Comparison of ENCODE assay signal across 8 mouse cellular contexts in the genomic region with DNA sequence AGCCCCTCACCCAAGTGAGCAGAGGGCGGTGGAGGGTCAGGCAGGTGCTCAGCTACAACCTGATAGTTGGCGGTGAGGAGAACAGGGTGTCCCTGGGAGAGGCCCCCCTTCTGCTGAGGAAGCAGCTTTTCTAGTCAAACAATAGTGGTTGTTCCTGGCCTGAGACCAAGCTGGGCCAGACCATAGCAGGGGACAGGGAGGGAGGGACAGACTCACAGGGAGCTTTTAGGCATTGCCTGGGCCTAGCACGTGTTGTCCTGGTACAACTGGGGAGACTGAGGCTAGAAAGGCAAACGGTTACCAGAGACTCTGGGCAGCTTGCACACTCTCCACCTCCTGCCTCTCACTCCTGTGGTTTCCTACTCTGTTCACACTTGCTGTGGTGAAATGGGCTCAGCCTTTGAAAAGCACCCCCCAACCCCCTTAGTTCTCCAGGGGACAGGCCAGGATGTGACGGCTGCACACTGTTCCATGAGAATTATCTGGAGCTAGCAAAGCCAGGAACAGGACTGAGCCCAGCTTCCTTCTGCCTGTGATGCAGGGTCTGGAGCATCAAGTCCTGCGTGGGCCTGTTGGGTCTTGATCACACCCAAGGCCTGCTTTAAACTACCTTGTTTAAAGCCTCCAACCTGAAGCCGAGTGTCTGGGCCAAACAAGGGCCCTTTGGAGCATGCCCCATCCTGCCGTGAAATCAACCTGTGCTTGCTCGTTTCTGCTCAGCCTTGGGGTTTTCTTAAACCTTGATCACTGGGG. TPM values are rescaled to one million over a fixed set of nuclear protein-coding genes. Genes with fewer than 3 reads are reported as not detected.
A peak's percentile ranks its signal among the peaks of the same experiment; 100 is the strongest.
DNase-seq lines count a peak whose midpoint lies in the region; ATAC-seq and TF ChIP-seq lines count a peak whose summit lies in the region.

No protein-coding gene starts in this region.

- H3K36me3 ChIP-seq in intestine, embryonic 16.5 days (ENCODE audit: control insufficient read depth, insufficient read depth, low read length), result peaks cover 9% of the 10 kb centered on the region; the same call in 1 of the 2 replicates
- peaks cover 25% of the 10 kb centered on the region for H3K36me3 ChIP-seq in intestine, embryonic 15.5 days
- H3K36me3 ChIP-seq in embryonic facial prominence, embryonic 15.5 days, result peaks cover 46% of the 10 kb centered on the region
- H3K36me3 ChIP-seq in intestine, postnatal 0 days (ENCODE audit: control insufficient read depth, insufficient read depth), result peaks cover 43% of the 10 kb centered on the region

- 81% methylated on average over 9 of the region's 9 CpGs for WGBS in intestine, embryonic 16.5 days
- 85% methylated on average over 9 of the region's 9 CpGs for WGBS in intestine, embryonic 15.5 days
- 57% methylated on average over 9 of the region's 9 CpGs for WGBS in embryonic facial prominence, embryonic 15.5 days
- 72% methylated on average over 9 of the region's 9 CpGs for WGBS in intestine, postnatal 0 days

- no peaks in the 10 kb centered on the region for H3K27me3 ChIP-seq in intestine, embryonic 16.5 days (replicated peaks; ENCODE audit: control insufficient read depth, insufficient read depth, low read length)
- no peaks in the 10 kb centered on the region; the same call in 1 of the 2 replicates for H3K27me3 ChIP-seq in intestine, embryonic 15.5 days (replicated peaks)
- H3K27me3 ChIP-seq in embryonic facial prominence, embryonic 15.5 days, result no peaks in the 10 kb centered on the region
- H3K27me3 ChIP-seq in intestine, postnatal 0 days (replicated peaks; ENCODE audit: control insufficient read depth, insufficient read depth, low read length), result no peaks in the 10 kb centered on the region

- peak; percentile 86 for DNase-seq in lung, postnatal 25 days (ENCODE audit: low spot score)
- DNase-seq in cerebellum, postnatal 14 days, result no peak
- no peak for DNase-seq in left cerebral cortex, adult 11 months (ENCODE audit: low spot score)

- H3K4me3 ChIP-seq in intestine, embryonic 16.5 days (ENCODE audit: low read length), result no peak overlapping the region
- no peak overlapping the region for H3K4me3 ChIP-seq in intestine, embryonic 15.5 days (replicated peaks)
- H3K4me3 ChIP-seq in embryonic facial prominence, embryonic 15.5 days (replicated peaks), result no peak overlapping the region
- H3K4me3 ChIP-seq in intestine, postnatal 0 days (ENCODE audit: low read depth, low read length), result no peak overlapping the region

- H3K9me3 ChIP-seq in intestine, embryonic 16.5 days (ENCODE audit: control insufficient read depth, low read length), result no peaks in the 10 kb centered on the region
- no peaks in the 10 kb centered on the region for H3K9me3 ChIP-seq in intestine, embryonic 15.5 days
- no peaks in the 10 kb centered on the region for H3K9me3 ChIP-seq in embryonic facial prominence, embryonic 15.5 days (replicated peaks)
- no peaks in the 10 kb centered on the region for H3K9me3 ChIP-seq in intestine, postnatal 0 days (ENCODE audit: control insufficient read depth)

- H3K4me1 ChIP-seq in intestine, embryonic 16.5 days (ENCODE audit: control insufficient read depth, insufficient read depth, low read length), result peaks cover 4% of the 10 kb centered on the region; the same call in 1 of the 2 replicates
- H3K4me1 ChIP-seq in intestine, embryonic 15.5 days (replicated peaks), result peaks cover 7% of the 10 kb centered on the region
- peaks cover 21% of the 10 kb centered on the region for H3K4me1 ChIP-seq in embryonic facial prominence, embryonic 15.5 days
- 0 out of 2 replicates have a peak, but pooled peaks cover 2% of the 10 kb centered on the region for H3K4me1 ChIP-seq in intestine, postnatal 0 days (replicated peaks; ENCODE audit: control insufficient read depth, insufficient read depth, low read length)

- no peak overlapping the region; the same call in 1 of the 2 replicates for H3K9ac ChIP-seq in intestine, embryonic 16.5 days (ENCODE audit: low read depth, low read length)
- no peak overlapping the region for H3K9ac ChIP-seq in intestine, embryonic 15.5 days
- no peak overlapping the region for H3K9ac ChIP-seq in embryonic facial prominence, embryonic 15.5 days
- H3K9ac ChIP-seq in intestine, postnatal 0 days (ENCODE audit: low read depth, low read length), result no peak overlapping the region

- ATAC-seq in intestine, embryonic 16.5 days, result no peak
- ATAC-seq in intestine, embryonic 15.5 days, result no peak
- 0 out of 2 replicates have a peak, but pooled peaks have one; percentile 5 for ATAC-seq in embryonic facial prominence, embryonic 15.5 days (ENCODE audit: insufficient number of reproducible peaks, low FRiP score, low TSS enrichment, low read depth)
- ATAC-seq in intestine, postnatal 0 days, result peak; percentile 26
- ATAC-seq in megakaryocyte, adult 5-6 weeks (ENCODE audit: poor library complexity, severe bottlenecking), result no peak

- H3K4me2 ChIP-seq in intestine, embryonic 16.5 days (ENCODE audit: low read depth, low read length), result no peak overlapping the region
- no peak overlapping the region for H3K4me2 ChIP-seq in intestine, embryonic 15.5 days (replicated peaks)
- H3K4me2 ChIP-seq in embryonic facial prominence, embryonic 15.5 days (replicated peaks), result no peak overlapping the region
- no peak overlapping the region for H3K4me2 ChIP-seq in intestine, postnatal 0 days (replicated peaks; ENCODE audit: low read depth)

- no peak for TF ChIP-seq CTCF in intestine, postnatal 0 days (IDR thresholded peaks at IDR 0.05; ENCODE audit: low read depth)

- peak overlapping the region; percentile 35 for H3K27ac ChIP-seq in intestine, embryonic 16.5 days (ENCODE audit: low read length)
- H3K27ac ChIP-seq in intestine, embryonic 15.5 days, result no peak overlapping the region
- peak overlapping the region; percentile 71 for H3K27ac ChIP-seq in embryonic facial prominence, embryonic 15.5 days (replicated peaks)
- H3K27ac ChIP-seq in intestine, postnatal 0 days (ENCODE audit: low read depth, low read length), result peak overlapping the region; percentile 28

RNA-seq across cellular contexts. Expression of a gene that starts 1.6 kb away (rescaled TPM):
- polyA plus RNA-seq in intestine, embryonic 16.5 days (2015; fragmentation: Nextera tagmentation; extraction: Ambion mirVana), result 5.9 and 7.3 TPM in 2 replicates
- 3.1 and 4.5 TPM in 2 replicates for polyA plus RNA-seq in intestine, embryonic 15.5 days (2015; fragmentation: Nextera tagmentation; extraction: Ambion mirVana)
- polyA plus RNA-seq in embryonic facial prominence, embryonic 15.5 days (2015; fragmentation: Nextera tagmentation; extraction: Ambion mirVana), result 13.1 and 14.0 TPM in 2 replicates
- 10.3 and 14.7 TPM in 2 replicates for polyA plus RNA-seq in intestine, postnatal 0 days (2015; fragmentation: Nextera tagmentation; extraction: Ambion mirVana)
- 1.2 and 1.3 TPM in 2 replicates for total RNA-seq in megakaryocyte, adult 5-6 weeks (2015)
- 1.1 and 2.3 TPM in 2 replicates for total RNA-seq in megakaryocyte, adult 5-6 weeks (2017)

RNA-seq across cellular contexts. Expression of a gene that starts 19.8 kb away (rescaled TPM):
- 0.07 and 0.12 TPM in 2 replicates for polyA plus RNA-seq in intestine, embryonic 16.5 days (2015; fragmentation: Nextera tagmentation; extraction: Ambion mirVana)
- 0.20 and 0.26 TPM in 2 replicates for polyA plus RNA-seq in intestine, embryonic 15.5 days (2015; fragmentation: Nextera tagmentation; extraction: Ambion mirVana)
- polyA plus RNA-seq in embryonic facial prominence, embryonic 15.5 days (2015; fragmentation: Nextera tagmentation; extraction: Ambion mirVana), result 0.20 and 0.21 TPM in 2 replicates
- 0.08 and 0.20 TPM in 2 replicates for polyA plus RNA-seq in intestine, postnatal 0 days (2015; fragmentation: Nextera tagmentation; extraction: Ambion mirVana)
- 26.6 and 34.4 TPM in 2 replicates for total RNA-seq in megakaryocyte, adult 5-6 weeks (2015)
- total RNA-seq in megakaryocyte, adult 5-6 weeks (2017), result 31.9 and 39.2 TPM in 2 replicates

RNA-seq across cellular contexts. Expression of a gene that starts 29.8 kb away (rescaled TPM):
- 34.0 and 37.2 TPM in 2 replicates for polyA plus RNA-seq in intestine, embryonic 16.5 days (2015; fragmentation: Nextera tagmentation; extraction: Ambion mirVana)
- polyA plus RNA-seq in intestine, embryonic 15.5 days (2015; fragmentation: Nextera tagmentation; extraction: Ambion mirVana), result 32.3 and 32.4 TPM in 2 replicates
- polyA plus RNA-seq in embryonic facial prominence, embryonic 15.5 days (2015; fragmentation: Nextera tagmentation; extraction: Ambion mirVana), result 56.1 and 56.2 TPM in 2 replicates
- polyA plus RNA-seq in intestine, postnatal 0 days (2015; fragmentation: Nextera tagmentation; extraction: Ambion mirVana), result 37.2 and 40.8 TPM in 2 replicates
- 2.5 and 3.8 TPM in 2 replicates for total RNA-seq in megakaryocyte, adult 5-6 weeks (2015)
- 5.5 and 8.3 TPM in 2 replicates for total RNA-seq in megakaryocyte, adult 5-6 weeks (2017)

RNA-seq across cellular contexts. Expression of a gene that starts 40.9 kb away (rescaled TPM):
- 0.95 and 0.98 TPM in 2 replicates for polyA plus RNA-seq in intestine, embryonic 16.5 days (2015; fragmentation: Nextera tagmentation; extraction: Ambion mirVana)
- 0.62 and 0.92 TPM in 2 replicates for polyA plus RNA-seq in intestine, embryonic 15.5 days (2015; fragmentation: Nextera tagmentation; extraction: Ambion mirVana)
- polyA plus RNA-seq in embryonic facial prominence, embryonic 15.5 days (2015; fragmentation: Nextera tagmentation; extraction: Ambion mirVana), result 0.32 and 0.67 TPM in 2 replicates
- 0.92 and 1.2 TPM in 2 replicates for polyA plus RNA-seq in intestine, postnatal 0 days (2015; fragmentation: Nextera tagmentation; extraction: Ambion mirVana)
- 0.18 and 0.31 TPM in 2 replicates for total RNA-seq in megakaryocyte, adult 5-6 weeks (2015)
- total RNA-seq in megakaryocyte, adult 5-6 weeks (2017), result 1.1 and 6.7 TPM in 2 replicates

RNA-seq across cellular contexts. Expression of a gene that starts 56.3 kb away (rescaled TPM):
- 40.4 and 41.8 TPM in 2 replicates for polyA plus RNA-seq in intestine, embryonic 16.5 days (2015; fragmentation: Nextera tagmentation; extraction: Ambion mirVana)
- 43.8 and 47.1 TPM in 2 replicates for polyA plus RNA-seq in intestine, embryonic 15.5 days (2015; fragmentation: Nextera tagmentation; extraction: Ambion mirVana)
- 50.5 and 57.7 TPM in 2 replicates for polyA plus RNA-seq in embryonic facial prominence, embryonic 15.5 days (2015; fragmentation: Nextera tagmentation; extraction: Ambion mirVana)
- polyA plus RNA-seq in intestine, postnatal 0 days (2015; fragmentation: Nextera tagmentation; extraction: Ambion mirVana), result 15.7 and 16.5 TPM in 2 replicates
- total RNA-seq in megakaryocyte, adult 5-6 weeks (2015), result 42.2 and 42.4 TPM in 2 replicates
- 24.8 and 28.9 TPM in 2 replicates for total RNA-seq in megakaryocyte, adult 5-6 weeks (2017)

Comparison
In these comparisons a context has a peak if more than half of its experiments do, and no peak if none do; other contexts are left out.
1. ATAC-seq: peak in embryonic facial prominence, embryonic 15.5 days (single experiment) and intestine, postnatal 0 days (single experiment); none in intestine, embryonic 16.5 days (single experiment), intestine, embryonic 15.5 days (single experiment) and megakaryocyte, adult 5-6 weeks (single experiment).